Mouse (Mus musculus) liver, adult 2 months (tissue): ENCODE results near the gene Spata22.

Source experiments
- CTCF ChIP-seq: fragments of 200-500 bp; IDR thresholded peaks from 2 replicates; pipeline ENCODE4 v1.5.1; 2011; ENCODE audit warnings: low read depth, low read length, control low read depth
- POLR2A ChIP-seq: fragments of 200-500 bp; IDR thresholded peaks from 2 replicates; pipeline ENCODE4 v1.6.1; 2011; ENCODE audit warnings: low read length, control low read depth; ENCODE audit not compliant: insufficient read depth; ENCODE audit errors: extremely low read depth

- TF ChIP-seq CTCF, result no peak
- no peak for TF ChIP-seq POLR2A
Observed at GRCm38 (mm10) chr11:73280710-73281109, 48.8 kb upstream of the Spata22 start.
